Mouse (Mus musculus) macrophage (primary cell): ENCODE results near the gene Syn3. TPM values are rescaled to one million over a fixed set of nuclear protein-coding genes. Genes with fewer than 3 reads are reported as not detected.

ENCODE experiments used
- H3K27ac ChIP-seq: fragments of 350-480 bp; formaldehyde crosslinking; 2 replicates; pipeline ENCODE4 v1.9.0; 2021
- H3K36me3 ChIP-seq: fragments of 350-480 bp; formaldehyde crosslinking; 2 replicates; pipeline ENCODE4 v1.9.0; 2021; ENCODE audit errors: inconsistent target
- H3K4me3 ChIP-seq: fragments of 350-480 bp; formaldehyde crosslinking; 2 replicates; pipeline ENCODE4 v1.9.0; 2021; ENCODE audit errors: inconsistent target
- H3K79me2 ChIP-seq: fragments of 350-480 bp; formaldehyde crosslinking; 2 replicates; pipeline ENCODE4 v1.9.0; 2021; ENCODE audit errors: inconsistent target
- WGBS: methylation state at CpG from one replicate; pipeline ENCODE4 v1.1.7; 2026; ENCODE audit warnings: inconsistent platforms; ENCODE audit not compliant: missing documents; 5-methylcytosine and 5-hydroxymethylcytosine counted together
- polyA plus RNA-seq: library from polyadenylated mRNA; stranded (reverse); fragments of 250-400 nt; gene quantifications from 3 replicates; pipeline ENCODE4 v1.2.4, GENCODE M21; 2018; ENCODE audit warnings: inconsistent platforms

Gene Syn3
- polyA plus RNA-seq, 1 experiment from 2014 or later = 0.07 TPM

DNA sequence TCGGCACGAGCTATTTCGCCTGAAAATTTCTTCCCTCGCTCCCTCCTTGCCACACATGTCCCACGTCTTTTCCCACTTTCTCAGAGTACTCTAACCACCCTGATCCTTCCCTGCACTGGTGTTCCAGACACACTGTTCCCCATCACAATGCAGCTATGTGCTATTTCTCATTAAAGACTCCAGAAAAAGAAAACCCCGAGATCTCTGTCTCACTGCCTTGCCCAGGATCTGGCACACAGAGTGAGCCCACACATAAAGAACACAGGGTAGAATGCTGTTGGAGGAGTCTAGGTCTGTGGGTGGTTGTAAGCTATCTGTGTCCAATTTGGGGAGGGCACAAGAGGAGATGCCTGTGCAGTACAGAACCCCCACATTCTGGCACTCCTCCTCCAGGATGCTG is 18.0 kb downstream of the Syn3 start:
- Histone ChIP-seq H3K27ac (no peak overlapping the region), H3K4me3 (no peak overlapping the region), H3K36me3 (no peaks in the 10 kb centered on the region), H3K79me2 (no peaks in the 10 kb centered on the region)
- 94% methylated on average over 6 of the region's 6 CpGs for WGBS

DNA sequence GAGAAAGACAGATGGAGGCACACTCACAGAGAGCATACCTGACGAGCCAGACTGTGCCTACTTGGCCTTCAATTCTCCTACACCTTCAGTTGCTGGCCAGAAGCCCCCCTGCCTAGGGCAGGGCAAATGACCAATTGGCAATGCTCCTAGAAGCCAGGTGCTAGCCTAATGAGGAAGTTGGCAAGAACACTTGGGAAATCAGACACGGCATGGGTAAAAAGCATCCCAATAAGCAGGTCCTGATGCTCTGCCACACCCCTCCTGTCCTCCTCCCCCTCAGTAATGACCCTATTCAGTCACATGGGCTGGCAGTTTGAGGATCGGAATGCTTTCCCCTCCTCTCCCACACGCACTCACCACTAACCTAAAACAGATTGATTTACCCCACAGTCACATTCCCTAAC is 19.0 kb downstream of the Syn3 start:
- Histone ChIP-seq H3K36me3 (no peaks in the 10 kb centered on the region), H3K4me3 (no peak overlapping the region), H3K79me2 (no peaks in the 10 kb centered on the region), H3K27ac (no peak overlapping the region)
- 63% methylated on average over 4 of the region's 4 CpGs for WGBS

DNA sequence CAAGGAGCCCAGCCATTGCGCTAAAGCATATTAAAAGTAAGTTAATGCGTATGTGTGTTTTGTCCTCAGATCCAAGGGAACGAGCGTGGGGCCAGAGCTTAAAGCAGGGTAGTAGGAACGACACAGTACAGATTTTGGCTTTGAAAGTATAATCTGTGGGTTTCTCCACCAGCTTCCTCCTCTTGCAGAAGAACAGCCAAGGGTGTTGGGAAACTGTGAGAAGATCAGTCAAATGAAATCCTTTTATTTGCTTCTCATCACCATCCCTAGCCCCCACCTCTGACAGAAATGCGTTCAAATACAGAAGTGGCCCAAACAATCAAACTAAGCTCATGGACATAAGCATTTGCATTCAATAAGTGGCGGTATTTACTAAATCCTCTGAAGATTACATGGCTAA is 22.0 kb downstream of the Syn3 start:
- H3K27ac ChIP-seq = no peak overlapping the region
- H3K79me2 ChIP-seq = no peaks in the 10 kb centered on the region

GRCm38 (mm10) chr10:86475270-86475669 is 23.4 kb downstream of the Syn3 start:
- H3K79me2 ChIP-seq = no peaks in the 10 kb centered on the region
- WGBS = 38% methylated on average over 4 of the region's 5 CpGs
- no peak overlapping the region for H3K27ac ChIP-seq
- H3K36me3 ChIP-seq = no peaks in the 10 kb centered on the region
- H3K4me3 ChIP-seq = no peak overlapping the region

More for the DNA sequence above, 22.0 kb downstream of the Syn3 start:
- no peak overlapping the region for H3K4me3 ChIP-seq
- WGBS = 60% methylated on average over 7 of the region's 7 CpGs
- H3K36me3 ChIP-seq = no peaks in the 10 kb centered on the region

DNA sequence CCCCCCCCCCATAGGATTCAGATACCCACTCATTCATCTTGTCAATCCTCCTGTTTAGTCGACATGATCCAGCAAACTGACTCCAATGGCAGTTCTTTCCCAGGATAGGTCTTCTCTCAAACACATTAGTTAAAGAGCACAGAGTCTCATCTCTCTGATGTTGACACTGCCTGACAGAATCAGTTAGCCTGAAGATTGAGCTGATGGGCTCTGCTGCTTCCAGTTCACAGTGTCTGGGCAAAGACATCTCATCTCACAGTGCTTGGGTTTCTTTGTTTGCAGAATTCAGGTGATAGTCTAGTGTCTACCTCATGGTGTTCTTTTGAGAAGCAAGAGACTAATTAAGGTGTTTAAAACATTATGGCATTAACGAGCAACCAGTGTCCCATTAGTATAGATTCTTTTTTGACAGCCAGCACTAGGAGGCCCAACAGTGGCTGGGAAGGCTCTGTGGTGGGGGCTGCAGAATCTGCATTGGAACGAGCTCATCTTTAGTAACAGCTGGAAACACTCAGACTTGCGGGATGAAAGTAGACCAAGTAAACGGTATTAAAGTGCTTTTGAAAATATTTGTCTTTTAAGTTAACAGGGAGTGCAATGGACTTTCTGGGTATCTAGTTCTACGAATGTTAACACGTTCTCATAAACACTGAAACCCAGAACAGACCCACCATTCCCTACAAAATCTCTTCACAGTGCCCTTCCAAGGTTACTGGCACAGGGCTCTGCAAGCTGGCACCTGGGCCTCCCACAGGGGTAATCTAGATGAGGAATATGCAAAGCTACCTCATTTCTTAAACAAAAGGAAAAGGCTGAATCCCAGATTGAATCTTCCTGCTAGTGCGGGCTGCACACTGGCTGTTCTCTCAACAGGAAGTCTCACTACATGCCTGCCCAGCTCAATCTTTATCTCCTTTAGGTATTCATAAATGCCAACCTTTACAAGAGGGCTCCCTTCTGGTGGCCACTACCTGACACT is 24.2 kb downstream of the Syn3 start:
- 94% methylated on average over 8 of the region's 8 CpGs for WGBS
- H3K36me3 ChIP-seq = no peaks in the 10 kb centered on the region
- H3K27ac ChIP-seq = no peak overlapping the region
- no peak overlapping the region for H3K4me3 ChIP-seq
- H3K79me2 ChIP-seq = no peaks in the 10 kb centered on the region

- Histone ChIP-seq H3K79me2 (no peaks in the 10 kb centered on the region), H3K36me3 (no peaks in the 10 kb centered on the region), H3K4me3 (no peak overlapping the region), H3K27ac (no peak overlapping the region)
- WGBS = 36% methylated on average over 3 of the region's 3 CpGs
Observed at GRCm38 (mm10) chr10:86473637-86474154, 25.0 kb downstream of the Syn3 start.

- H3K79me2 ChIP-seq = no peaks in the 10 kb centered on the region
- WGBS = 53% methylated on average over 12 of the region's 13 CpGs
- no peak overlapping the region for H3K4me3 ChIP-seq
- no peak overlapping the region for H3K27ac ChIP-seq
- no peaks in the 10 kb centered on the region for H3K36me3 ChIP-seq
Observed at GRCm38 (mm10) chr10:86468612-86469546, 29.8 kb downstream of the Syn3 start.

DNA sequence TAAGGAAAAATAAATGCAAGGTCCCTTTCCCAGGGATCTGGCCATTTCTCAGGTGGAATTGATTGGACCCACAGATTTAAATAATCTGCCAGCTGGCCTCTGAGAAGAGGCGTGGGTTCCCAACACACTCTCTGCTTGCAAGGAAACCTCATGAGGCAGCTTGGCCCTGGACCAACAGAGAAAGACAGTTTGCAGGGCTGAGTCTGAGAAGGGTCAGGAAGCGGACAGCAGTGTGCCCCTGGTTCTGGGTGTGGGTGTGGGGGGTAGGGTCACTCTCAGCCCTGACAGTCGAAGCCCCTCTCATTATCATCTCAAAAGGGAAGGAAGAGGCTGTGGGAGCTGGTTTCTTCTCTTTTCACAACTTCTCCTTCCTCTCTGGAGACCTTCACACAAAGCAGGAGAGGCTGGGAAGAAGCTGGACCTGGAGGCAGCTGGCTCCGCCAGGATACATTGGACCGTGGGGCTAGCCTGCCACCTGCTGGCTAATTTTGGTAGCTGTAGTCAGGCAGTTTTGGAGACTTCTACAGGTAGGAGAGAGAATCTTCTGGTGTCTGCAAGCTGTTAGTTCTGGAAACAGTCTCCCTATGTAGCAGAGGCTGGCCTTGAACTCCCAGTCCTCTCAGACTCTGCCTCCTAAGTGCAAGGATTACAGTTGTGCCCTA is 35.0 kb downstream of the Syn3 start:
- H3K27ac ChIP-seq = no peak overlapping the region
- H3K79me2 ChIP-seq = no peaks in the 10 kb centered on the region
- H3K4me3 ChIP-seq = no peak overlapping the region
- no peaks in the 10 kb centered on the region for H3K36me3 ChIP-seq
- 29% methylated on average over 5 of the region's 5 CpGs for WGBS

DNA sequence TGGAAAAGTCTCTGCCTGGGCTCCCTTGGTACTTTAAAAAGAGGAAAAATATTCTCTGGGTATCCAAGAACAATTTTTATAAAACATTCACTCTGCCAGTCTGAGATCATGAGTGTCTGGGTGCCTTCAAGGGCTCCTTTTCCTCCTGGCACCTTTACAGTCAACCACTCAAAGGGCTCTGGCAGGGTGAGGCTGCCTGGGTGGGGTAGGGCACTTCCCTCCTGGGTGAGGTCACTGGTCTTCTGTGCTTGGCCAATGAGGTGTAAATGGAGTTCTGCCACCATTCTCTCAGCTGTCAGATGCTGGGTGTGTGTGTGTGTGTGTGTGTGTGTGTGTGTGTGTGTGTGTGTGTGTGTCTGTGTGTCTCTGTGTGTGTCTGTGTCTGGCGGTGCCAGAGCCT is 39.1 kb downstream of the Syn3 start:
- no peaks in the 10 kb centered on the region for H3K79me2 ChIP-seq
- H3K27ac ChIP-seq = no peak overlapping the region
- 100% methylated on average over 1 of the region's 1 CpGs for WGBS
- no peaks in the 10 kb centered on the region for H3K36me3 ChIP-seq
- H3K4me3 ChIP-seq = no peak overlapping the region

- no peak overlapping the region for H3K27ac ChIP-seq
- H3K4me3 ChIP-seq = no peak overlapping the region
- no peaks in the 10 kb centered on the region for H3K79me2 ChIP-seq
- H3K36me3 ChIP-seq = no peaks in the 10 kb centered on the region
Observed at GRCm38 (mm10) chr10:86457665-86458209, 41.0 kb downstream of the Syn3 start.

DNA sequence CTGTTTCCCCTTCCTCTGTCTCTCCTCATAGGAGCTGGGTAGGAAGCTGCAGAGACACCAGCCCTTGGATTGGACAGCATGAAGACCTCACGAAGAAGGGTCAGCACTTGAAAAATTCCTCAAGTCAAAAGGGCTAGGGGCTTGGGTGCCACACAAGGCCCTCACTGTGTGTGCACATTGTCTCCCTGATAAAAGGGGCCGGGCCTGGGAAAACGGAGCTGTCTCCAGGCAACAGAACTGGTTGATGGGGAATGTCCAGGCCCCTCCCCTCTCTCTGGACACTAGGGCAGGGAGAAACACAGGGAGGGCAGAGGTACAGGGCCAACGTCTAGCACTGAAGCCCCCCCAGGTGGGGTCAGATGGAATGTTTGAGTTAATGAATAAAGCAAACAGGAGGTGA is 41.5 kb downstream of the Syn3 start:
- 91% methylated on average over 4 of the region's 4 CpGs for WGBS
- Histone ChIP-seq H3K36me3 (no peaks in the 10 kb centered on the region), H3K27ac (no peak overlapping the region), H3K79me2 (no peaks in the 10 kb centered on the region), H3K4me3 (no peak overlapping the region)

- Histone ChIP-seq H3K4me3 (no peak overlapping the region), H3K36me3 (no peaks in the 10 kb centered on the region), H3K79me2 (no peaks in the 10 kb centered on the region), H3K27ac (no peak overlapping the region)
- WGBS = 78% methylated on average over 5 of the region's 5 CpGs
Observed at GRCm38 (mm10) chr10:86455296-86456055, 43.2 kb downstream of the Syn3 start.

DNA sequence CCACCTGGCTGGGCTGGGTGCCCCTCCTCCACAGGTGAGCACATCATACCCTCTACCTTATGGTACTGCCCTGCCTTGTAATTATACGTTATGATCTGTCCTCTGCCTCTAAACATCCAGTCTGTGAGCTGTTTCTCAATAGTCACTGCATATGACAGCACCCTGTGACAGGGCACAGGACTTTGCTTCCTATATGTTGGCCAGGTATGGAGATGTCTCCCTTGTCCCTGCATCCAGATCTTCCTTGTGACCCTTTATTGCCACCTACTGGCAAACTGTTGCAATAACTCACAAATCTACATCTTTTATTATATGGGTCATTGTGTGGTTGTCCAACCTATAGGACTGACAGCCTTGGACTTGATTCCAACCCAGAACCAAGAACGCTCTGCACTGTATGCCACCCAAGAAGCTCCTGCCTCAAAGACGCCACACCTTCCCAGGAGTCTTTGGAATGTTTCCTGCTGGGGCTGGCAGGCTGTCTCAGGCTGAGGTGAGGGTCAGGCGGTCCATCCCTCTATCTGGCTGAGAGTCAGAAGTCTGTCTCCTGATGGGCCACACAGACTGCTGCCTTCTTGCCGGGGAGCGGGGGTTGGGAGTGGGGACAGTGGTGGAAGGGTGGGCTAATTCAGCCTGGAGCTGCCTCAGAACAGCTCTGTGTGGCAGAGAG is 46.2 kb downstream of the Syn3 start:
- no peak overlapping the region for H3K27ac ChIP-seq
- 70% methylated on average over 6 of the region's 6 CpGs for WGBS
- no peak overlapping the region for H3K4me3 ChIP-seq
- H3K79me2 ChIP-seq = no peaks in the 10 kb centered on the region
- no peaks in the 10 kb centered on the region for H3K36me3 ChIP-seq
